Mouse (Mus musculus) monocyte, adult 5-6 weeks (primary cell): ENCODE results near the gene Ptger1. TPM values are rescaled to one million over a fixed set of nuclear protein-coding genes. Genes with fewer than 3 reads are reported as not detected.

Experiments
- ATAC-seq: fragments of 153-309, 156-312 bp; replicated peaks from 2 replicates; pipeline ENCODE4 v1.8.0; 2017; ENCODE audit warnings: mild to moderate bottlenecking; ENCODE audit not compliant: low TSS enrichment, insufficient number of reproducible peaks, severe bottlenecking, poor library complexity, low FRiP score
- total RNA-seq: library from RNA; stranded (forward); fragments of 200-1000, 200-491, 200-594 nt; gene quantifications from 3 replicates; pipeline ENCODE4 v1.2.3, GENCODE M21; 2017

Gene Ptger1
- total RNA-seq, 1 experiment from 2014 or later, result 7.5 TPM

- no peak for ATAC-seq
Observed at GRCm38 (mm10) chr8:83719693-83720092, 53.2 kb downstream of the Ptger1 start.

GRCm38 (mm10) chr8:83721405-83722025 is 55.0 kb downstream of the Ptger1 start:
- peak; percentile 16; the same call in 1 of the 2 replicates for ATAC-seq

Other genes starting within 250 kb of the Ptger1 start
- 9.6 to 22.6 TPM (median 21.2 TPM) in 3 replicates for gene Scoc, start 208.3 kb upstream of the Ptger1 start, total RNA-seq
- not detected in 3 replicates for gene Olfr370, start 130.9 kb upstream of the Ptger1 start, total RNA-seq
- 152 to 196 TPM (median 178 TPM) in 3 replicates for gene Ndufb7, start 100.0 kb upstream of the Ptger1 start, total RNA-seq
- gene Tecr, start 58.7 kb upstream of the Ptger1 start, total RNA-seq, result 59.7 to 123 TPM (median 61.4 TPM) in 3 replicates
- 35.2 to 112 TPM (median 38.5 TPM) in 3 replicates for gene Dnajb1, start 58.5 kb upstream of the Ptger1 start, total RNA-seq
- gene Gipc1, start 14.0 kb upstream of the Ptger1 start, total RNA-seq, result 9.5 to 21.9 TPM (median 10.0 TPM) in 3 replicates
- 159 to 217 TPM (median 178 TPM) in 3 replicates for gene Pkn1, start 32.5 kb downstream of the Ptger1 start, total RNA-seq
- 51.8 to 77.1 TPM (median 60.3 TPM) in 3 replicates for gene Ddx39, start 48.5 kb downstream of the Ptger1 start, total RNA-seq
- 1,127 to 1,315 TPM (median 1,167 TPM) in 3 replicates for gene Adgre5, start 74.6 kb downstream of the Ptger1 start, total RNA-seq
- gene Adgrl1, start 233.4 kb downstream of the Ptger1 start, total RNA-seq, result 0.53 to 4.7 TPM (median 1.5 TPM) in 3 replicates